Mouse (Mus musculus) frontal cortex, postnatal 25 days (tissue): ENCODE results near the gene Zfp981.
"Not testable (repeated sequence)": the region's sequence is repeated elsewhere in the genome, so short reads cannot be mapped to it uniquely, and the experiment has no call there.

Experiments used
- DNase-seq, 2 experiments: peaks; one replicate each; pipeline ENCODE4 v3.0.0; 2022; ENCODE audit warnings: low spot score in 2 of 2

Zfp981 gene

DNA sequence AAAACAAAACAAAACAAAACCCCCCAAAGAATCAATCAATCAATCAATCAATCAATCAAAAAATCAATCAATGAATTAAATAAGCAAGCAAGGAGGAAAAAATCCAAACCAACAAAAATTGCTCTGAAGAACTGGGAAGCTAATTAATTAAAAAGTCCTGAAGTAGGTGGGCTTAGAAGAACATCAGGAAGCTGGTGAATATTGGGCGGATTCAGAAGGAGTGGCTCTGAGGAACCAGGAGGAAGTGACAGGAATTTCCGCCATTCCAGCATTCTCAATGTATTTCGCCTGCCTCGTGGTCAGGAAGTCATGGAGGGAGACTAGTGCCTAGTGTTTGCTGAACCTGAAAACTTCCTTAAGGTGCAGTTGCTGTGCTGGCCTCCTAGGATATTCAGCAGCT is at the start of gene Zfp981:
Gene Zfp981, plus strand, starts transcription at position 301 of the 400 bp plus-strand sequence.
- not testable (repeated sequence) for DNase-seq

DNA sequence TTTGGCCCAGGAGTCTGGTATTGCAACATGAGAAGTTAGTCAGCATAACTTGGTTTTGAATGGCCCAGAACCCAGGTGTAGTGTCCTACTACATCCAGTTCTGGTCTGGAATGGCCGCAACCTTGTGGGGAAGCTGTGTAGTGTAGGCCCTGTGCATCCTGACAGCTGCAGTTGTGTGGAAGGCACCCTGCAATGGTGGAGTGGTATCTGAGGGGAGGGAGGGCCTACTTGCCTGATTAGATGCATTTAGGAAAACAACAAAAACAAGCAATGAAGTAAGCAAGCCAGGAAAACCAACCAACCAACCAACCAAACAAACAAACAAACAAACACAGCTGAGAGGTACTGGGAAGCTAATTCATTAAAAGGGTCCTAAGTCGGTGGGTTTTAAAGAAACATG is 49.3 kb upstream of the Zfp981 start:
- DNase-seq = not testable (repeated sequence)

DNA sequence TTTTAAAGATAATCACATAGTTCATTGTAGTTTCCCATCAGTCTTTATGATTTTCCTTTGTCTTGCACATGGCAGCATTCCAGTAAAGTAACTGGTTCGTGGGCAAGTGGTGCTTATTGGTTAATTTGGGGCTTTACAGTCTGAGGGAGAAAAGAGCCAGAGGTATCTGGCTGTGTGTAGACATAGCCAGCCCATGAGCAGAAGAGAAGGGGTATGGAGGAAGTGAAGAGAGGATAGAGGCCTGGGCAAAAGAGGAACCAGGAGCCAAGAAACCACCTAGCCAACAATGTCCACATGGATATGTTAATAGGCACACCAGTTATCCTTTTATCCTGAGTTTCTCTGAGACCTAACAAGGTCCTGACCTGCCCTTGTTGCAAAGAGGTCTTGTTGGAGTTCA is 47.7 kb upstream of the Zfp981 start:
- not testable (repeated sequence) for DNase-seq

DNA sequence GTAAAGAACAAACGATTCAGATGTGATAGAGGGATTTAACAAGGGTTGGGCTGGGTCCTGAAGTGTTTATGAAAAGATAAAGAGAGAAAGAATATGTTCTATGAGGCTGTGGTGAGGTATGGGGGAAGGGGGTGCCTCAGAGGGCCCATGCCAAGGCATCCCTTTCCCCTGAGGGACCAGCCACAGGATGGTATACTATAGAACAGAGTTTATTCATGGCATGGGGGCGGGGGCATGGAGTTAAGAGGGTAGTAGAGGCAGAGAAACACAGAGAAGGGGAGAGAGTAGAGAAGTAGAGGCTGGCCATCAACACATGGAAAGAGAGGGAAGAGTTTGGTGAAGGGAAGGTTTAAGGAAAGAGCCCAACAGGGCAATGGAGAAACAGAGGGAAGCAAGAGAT is 46.9 kb upstream of the Zfp981 start:
- DNase-seq = no peak

DNA sequence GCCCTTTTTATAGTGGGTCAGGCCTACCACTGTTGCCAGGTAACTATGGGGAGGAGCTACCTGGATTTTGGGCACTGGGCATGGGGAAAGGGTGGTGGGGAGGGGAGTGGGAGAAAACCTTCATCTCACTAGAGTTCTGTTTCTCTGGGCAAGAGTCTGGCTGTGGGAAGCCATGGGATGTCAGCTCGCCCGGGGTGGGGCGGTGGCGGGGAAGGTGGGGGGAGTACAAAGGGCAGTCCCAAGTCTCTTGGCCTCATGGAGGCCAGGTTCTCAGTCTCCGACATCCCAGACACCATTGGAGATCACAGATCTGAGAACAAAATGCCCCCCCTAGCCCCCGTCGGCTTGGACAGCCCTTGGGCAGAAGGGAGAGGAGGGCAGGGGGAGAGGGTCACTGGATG is 46.5 kb upstream of the Zfp981 start:
- no peak for DNase-seq

DNA sequence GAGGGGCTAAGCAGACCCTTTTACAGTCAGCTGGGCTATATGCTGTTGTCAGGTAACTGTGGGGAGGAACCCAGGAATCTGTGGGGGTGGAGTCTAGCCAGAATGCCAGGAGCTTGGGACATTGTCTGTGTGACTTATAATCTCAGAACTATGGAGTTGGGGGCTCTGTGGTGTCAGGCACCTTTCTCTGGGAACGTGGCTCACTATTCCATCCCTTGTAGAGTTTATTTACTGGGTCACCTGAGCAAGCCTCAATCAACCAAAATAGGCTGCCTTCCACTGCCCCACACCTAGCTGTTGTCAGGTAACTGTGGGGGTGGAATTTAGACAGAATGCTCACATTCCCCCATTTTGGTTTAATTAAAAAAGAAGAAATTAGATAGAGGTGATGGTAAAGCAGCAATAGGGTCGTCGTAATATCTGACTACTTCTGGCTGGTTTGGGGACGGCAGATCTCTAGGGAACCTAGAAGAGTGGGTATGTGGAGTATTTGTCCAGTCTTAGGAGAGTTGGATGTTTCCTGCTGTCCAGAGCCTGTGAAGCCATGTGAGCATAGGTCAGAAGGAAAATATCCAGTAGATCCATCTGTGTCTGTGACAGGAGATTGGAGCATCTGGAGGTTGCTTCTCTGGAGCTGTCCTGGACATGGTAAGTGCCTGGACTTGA is 45.6 kb upstream of the Zfp981 start:
- no peak for DNase-seq

DNA sequence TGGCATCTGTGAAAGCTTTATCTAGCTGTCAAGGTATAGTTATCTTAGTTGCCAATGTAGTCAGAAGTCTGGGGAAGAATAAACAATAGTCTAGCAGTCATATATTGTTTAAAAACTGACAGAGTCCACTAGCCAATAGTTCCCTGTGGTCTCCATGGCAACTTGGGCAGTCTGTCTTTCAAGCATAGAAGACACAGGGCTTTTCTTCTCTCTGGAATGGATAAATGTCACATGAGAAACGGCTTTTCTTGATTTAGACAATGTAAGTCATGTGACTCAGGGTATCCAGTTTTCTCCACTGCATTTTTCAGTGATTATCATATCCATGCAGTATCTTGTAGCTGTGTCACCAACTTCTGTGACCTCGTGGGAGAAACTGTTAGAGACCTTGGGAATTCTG is 44.7 kb upstream of the Zfp981 start:
- DNase-seq = no peak

DNA sequence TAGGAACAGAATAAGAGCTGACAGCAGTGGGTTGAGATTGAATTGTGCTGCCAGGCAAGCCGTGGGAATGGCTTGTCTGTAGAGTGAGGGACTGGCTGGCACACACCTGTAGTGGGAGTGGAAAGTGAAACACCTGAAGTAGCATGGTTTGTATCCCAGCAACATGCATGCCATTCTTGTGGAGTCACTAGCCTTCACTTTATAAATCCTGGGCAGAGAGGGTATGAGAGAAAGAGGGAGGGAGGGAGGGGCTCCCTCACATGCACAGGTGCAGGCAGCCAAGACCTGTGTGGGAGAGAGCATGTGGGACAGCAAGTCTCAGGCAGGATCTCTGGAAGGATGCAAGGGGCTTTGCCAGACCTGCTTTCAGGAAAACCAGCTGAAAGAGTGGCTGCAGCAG is 44.1 kb upstream of the Zfp981 start:
- no peak for DNase-seq

DNA sequence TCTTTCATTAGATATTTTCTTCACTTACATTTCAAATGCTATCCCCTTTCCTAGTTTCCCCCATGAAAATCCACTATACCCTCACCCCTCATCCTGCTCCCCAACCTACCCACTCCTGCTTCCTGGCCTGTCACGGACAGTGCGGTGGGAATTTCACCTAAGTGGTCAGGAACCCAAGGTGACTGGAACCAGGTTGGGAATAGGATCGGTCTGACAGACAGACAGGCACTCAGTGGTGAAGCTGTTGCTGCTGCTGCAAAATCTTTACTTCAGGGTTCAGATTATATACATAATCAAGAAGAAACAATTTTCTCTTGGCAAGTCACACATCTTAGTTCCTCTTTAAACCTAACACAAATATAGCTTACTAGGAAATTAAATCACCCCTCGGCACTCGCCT is 42.0 kb upstream of the Zfp981 start:
- not testable (repeated sequence) for DNase-seq

DNA sequence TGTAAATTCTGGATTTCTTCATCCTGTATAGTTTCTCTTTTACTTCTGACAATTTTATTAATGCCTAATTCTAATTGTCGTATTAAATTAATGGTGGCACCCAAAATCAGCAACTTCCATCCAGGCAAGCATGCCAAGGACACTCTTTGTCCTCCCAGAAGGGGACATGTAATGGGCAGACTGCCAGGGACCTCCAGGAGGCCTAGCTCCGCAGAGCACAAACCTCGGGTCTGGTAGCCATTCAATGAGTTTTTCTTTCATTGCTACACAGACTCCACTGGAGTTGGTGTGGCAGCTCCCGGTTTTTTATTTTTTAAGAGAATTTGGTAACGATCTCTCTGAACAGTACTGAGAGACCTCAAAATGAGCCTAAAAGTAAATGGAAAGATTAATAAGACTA is 41.1 kb upstream of the Zfp981 start:
- not testable (repeated sequence) for DNase-seq

DNA sequence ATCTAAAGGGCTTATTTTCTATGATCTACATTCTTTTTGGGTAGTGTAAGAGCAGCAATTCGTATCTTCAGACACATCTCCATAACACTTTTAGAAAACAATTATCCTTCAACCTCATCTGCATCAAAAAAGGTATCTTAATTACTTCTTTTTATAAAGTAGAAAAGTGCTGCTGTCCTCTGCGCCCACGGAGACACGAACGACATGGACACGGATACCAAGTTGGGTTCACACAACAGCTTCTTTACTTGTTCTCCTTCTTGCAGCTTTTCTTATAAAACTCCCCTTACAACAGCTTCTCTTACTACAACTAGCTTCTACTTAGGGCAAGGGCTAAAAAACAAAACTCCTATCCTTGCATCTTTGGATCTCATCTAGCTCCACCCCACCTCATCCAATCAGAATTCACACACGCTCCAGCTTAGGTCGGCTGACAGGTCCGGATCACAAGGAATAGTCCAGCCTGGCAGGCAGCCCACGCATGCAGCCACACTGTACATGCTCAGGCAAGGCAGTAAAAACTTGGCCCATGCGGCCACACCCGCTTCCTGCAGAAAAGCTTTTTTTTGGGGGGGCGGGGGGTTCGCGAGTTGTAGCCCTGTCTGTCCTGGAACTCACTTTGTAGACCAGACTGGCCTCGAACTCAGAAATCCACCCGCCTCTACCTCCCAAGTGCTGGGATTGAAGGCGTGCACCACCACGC is 38.0 kb upstream of the Zfp981 start:
- not testable (repeated sequence) for DNase-seq

DNA sequence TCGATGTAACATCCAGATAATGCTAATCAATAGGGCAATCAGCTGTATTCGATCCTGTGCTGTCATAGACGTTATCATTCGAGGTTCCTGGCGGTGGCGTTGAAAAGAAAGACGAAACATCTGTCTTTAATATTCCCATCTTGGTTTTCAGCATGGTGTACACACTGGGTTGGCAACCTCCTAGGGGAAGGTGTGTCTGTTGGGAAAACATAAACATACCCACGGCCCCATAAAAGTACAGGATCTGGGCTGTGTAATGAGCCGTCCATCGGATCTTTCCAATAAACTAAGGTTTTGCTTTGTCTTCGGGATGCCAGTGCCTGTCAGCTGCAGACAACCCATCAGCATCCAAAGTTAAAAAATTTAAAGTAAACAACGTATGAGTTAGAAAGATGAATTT is 31.8 kb upstream of the Zfp981 start:
- DNase-seq = not testable (repeated sequence)

DNA sequence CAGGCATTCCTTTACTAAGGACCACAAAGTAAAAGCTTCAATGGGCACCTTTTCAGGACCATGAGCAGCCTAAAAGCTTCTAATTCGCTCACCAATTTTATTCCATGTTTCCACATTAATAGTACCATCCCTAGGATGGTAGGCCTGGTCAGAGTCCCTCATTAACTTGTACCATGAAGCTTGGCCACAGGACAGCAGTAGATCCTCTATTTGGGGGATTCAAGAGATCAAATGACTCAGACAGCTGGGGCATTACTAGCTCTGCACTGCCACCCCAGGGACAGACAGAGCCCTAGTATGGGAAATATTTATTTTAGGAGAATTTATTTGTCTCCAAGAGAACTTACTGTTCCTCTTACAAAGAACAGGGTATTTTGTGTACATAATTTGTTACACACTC is 27.6 kb upstream of the Zfp981 start:
- DNase-seq = not testable (repeated sequence)

DNA sequence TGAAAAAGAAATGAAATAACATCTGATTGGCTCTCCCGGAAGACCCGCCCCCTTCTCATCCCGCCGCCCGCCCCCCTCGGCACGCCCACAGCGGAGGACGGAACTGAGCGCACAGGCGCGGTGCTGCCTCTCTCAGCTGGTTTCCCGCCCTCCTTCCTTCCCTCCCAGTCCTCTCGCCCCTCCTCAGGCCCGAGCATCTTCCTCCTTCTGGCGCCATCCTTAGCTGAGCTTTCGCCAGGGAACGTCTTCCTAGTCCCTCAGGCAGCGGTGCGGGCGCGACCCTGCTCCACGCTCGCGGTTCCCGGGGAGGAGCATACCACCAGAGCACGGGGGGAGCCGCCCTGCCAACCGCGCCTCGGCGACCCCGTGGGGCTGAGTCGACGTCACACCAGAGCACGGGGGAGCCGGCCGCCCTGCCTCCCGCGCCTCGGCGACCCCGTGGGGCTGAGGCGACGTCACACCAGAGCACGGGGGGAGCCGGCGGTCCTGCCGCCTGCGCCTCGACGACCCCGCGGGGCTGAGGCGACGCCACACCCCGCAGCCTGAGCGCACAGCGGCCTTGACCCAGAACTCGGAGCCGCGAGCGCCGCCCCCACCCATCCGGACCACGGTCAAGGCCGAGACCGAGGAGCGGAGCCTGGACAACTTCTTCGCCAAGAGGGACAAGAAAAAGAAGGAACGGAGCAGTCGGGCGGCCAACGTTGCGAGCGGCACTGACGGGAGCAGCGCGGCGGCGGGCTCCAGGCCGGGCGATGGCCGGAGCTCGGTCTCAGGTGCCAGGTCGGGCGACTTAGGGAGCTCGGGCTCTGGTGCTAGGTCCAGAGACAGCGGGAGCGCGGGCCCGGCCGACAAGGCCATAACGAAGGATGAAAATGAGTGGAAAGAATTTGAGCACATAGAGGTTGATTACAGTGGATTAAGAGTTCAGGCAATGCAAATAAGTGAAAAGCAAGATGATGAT is 26.8 kb upstream of the Zfp981 start:
- DNase-seq = not testable (repeated sequence)

DNA sequence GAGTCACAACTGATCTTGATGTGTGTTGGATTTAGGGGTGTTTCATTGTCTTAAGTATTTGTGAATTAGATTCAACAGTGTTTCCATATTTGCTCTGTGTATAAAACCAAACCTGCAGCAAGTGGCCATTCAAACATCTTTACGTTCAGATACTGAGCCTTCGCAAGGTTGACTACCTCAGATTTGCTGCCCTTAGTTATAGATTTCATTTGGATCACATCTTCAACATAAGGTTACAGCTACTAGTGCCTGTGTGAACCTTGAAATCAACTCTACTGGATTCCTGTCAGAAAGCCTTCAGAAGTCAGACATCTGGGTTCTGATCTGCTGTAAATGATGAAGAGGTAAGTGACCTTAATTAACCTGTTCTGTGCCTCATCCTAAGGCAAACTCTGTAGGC is 25.6 kb upstream of the Zfp981 start:
- not testable (repeated sequence) for DNase-seq

DNA sequence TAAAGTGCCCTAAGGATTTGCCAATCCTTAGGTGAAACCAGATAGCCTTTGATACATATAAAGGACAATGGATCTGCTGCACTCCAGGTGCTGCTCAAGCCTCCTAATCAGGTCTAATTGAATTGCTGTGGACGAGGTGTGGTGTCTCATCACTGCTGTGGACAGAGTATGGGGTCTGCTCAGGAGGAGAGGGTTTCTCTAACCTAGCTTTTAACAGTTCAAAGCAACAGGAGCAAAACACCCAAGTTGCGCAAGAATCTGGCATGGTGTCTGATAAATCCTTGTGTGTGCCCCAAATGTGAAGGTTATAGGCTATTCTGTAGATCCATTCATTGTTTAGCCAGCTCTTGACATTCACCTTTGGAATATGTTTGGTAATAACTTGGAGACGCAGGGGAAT is 24.9 kb upstream of the Zfp981 start:
- DNase-seq = not testable (repeated sequence)

DNA sequence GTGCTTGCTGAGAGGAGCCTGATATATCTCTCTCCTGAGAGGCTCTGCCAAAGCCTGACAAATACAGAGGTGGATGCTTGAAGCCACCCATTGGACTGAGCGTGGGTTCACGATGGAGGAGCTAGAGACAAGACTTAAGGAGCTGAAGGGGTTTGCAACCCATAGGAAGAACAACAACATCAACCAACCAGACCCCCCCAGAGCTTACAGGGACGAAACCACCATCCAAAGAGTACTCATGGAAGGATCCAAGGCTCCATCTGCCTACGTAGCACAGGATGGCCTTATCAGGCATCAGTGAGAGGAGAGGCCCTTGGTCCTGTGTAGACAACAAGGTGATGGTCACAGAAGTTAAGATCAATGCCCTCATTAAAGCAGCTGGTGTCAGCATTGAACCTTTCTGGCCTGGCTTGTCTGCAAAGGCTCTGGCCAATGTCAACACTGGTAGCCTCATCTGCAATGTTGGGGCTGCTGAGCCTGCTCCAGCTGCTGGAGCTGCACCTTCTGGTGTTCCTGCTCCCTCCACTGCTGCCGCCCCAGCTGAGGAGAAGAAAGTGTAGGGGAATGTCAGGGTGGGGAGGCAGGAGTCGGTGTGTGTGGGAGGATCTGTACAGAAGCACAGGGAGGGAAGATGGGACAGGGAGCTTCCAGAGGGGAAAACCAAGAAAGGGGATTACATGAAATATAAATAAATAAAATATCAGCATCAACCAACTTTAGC is 21.3 kb upstream of the Zfp981 start:
- DNase-seq = not testable (repeated sequence)

DNA sequence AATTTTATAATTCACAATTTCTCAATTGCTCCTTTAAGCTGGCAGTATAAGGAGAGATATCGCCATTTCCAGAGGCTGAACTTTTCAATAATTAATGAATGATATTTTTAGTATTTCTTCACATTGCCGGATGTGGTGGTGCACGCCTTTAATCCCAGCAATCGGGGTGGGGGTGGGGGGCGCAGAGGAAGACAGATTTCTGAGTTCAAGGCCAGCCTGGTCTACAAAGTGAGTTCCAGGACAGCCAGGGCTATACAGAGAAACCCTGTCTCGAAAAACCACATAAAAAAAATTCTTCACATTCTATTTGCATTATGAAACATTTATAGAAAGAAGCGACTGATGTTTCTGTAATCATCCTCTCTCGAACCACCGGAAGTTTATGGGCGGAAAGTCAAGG is 19.3 kb upstream of the Zfp981 start:
- not testable (repeated sequence) for DNase-seq

DNA sequence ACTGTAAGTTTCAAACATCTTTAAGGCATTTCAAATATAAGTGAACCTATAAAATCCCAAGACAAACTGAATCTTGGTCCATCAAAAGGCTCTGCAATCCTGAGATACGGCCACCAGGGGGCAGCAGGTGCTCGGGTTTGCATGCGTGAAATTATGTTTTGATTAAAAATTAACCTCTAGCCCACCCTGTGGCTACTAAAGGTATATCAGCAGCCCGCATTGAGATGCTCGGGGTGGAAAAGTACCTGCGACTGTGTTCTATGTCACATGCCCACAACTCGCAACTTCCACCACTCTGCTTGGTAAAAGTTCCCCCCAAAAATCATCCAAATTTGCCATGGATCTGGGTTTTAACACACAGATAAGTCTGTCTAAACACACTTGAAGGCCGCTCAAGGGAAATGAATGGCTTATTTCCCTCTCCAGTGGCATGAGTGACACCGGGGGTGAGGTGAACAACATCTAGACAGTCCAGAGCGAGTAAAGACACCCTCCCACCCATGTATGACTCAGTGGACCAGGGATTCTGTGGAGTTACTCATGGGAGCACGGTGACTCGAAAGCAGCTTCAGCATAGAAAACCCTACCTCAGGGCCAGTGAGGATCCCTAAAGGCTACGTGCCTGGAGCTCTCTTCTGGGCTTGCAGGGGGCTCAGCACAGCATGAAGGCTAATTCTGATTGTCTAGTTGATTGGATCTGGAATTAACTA is 18.1 kb upstream of the Zfp981 start:
- not testable (repeated sequence) for DNase-seq

DNA sequence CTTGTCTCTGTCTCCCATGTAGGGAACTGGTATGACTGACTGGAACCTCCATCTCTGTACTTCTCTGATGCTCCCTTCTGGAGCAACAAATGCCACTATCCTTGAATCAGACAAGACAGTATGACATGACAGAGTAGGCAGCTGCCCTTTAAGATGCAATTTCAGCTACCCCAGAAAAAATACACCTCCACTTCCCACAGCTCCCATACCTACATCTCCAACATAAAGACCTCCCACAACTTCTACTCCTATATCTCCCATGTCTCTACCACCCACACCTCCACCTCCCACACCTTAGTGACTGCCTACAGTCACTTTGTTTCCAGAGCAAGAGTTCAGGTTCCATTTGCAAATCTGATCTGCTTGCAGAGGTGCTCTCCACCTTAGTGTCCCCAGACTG is 17.2 kb upstream of the Zfp981 start:
- DNase-seq = not testable (repeated sequence)
